In the genomic region with DNA sequence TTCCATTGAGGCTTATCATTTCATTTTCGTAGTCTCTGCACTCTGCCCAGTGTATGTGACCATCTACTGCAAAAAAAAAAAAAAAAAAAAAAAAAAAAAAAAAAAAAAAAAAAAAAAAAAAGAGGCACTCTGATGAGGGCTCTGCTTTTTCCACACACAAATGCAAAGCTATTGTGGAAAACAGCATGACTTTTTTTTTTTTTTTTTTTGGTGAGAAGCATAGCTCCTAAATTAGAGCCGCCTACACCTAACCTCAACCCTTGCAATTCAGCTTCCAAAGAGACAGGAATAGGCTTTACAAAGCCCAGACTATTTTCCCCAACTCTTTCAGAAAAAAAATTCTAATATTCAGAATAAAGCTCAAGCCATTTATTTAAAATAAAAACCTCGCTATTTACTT, we compare ENCODE assay signal across 20 mouse cellular contexts. TPM values are rescaled to one million over a fixed set of nuclear protein-coding genes. Genes with fewer than 3 reads are reported as not detected.
"Had no signal": no experiment of that assay in that cellular context is flagged by ENCODE, and none has a peak within 500 bp of the region (broad histone marks: within the 10 kb centered on the region; RNA-seq: fewer than 3 reads in every experiment).

No protein-coding gene starts in this region.

- H3K4me3 ChIP-seq: lung, embryonic 15.5 days; midbrain, embryonic 10.5 days; midbrain, embryonic 12.5 days; neural tube, embryonic 12.5 days had no signal

- H3K9ac ChIP-seq: liver, postnatal 0 days; lung, embryonic 15.5 days; midbrain, embryonic 12.5 days; neural tube, embryonic 12.5 days had no signal

- H3K27ac ChIP-seq: lung, embryonic 15.5 days; midbrain, embryonic 10.5 days; midbrain, embryonic 12.5 days; neural tube, embryonic 12.5 days had no signal

- DNase-seq: liver, postnatal 0 days; lung, adult 2 months; lung, postnatal 4 days; midbrain, embryonic 14.5 days; retina, postnatal 1 day; right cerebral cortex, postnatal 25 days; right cerebral cortex, postnatal 4 days; spleen, adult 18-20 months; thymus, adult 2 months; thymus, postnatal 25 days; thymus, postnatal 4 days had no signal

- H3K9me3 ChIP-seq: lung, embryonic 15.5 days; midbrain, embryonic 10.5 days; midbrain, embryonic 12.5 days; neural tube, embryonic 12.5 days had no signal

- H3K36me3 ChIP-seq: lung, embryonic 15.5 days; midbrain, embryonic 10.5 days; midbrain, embryonic 12.5 days; neural tube, embryonic 12.5 days had no signal

- H3K4me1 ChIP-seq: lung, embryonic 15.5 days; midbrain, embryonic 10.5 days; midbrain, embryonic 12.5 days; neural tube, embryonic 12.5 days had no signal

RNA-seq across cellular contexts. Expression of a gene that starts 54.0 kb away (rescaled TPM):
- polyA plus RNA-seq: liver, postnatal 0 days; lung, embryonic 15.5 days; lung, postnatal 0 days; midbrain, embryonic 10.5 days; midbrain, embryonic 12.5 days; midbrain, embryonic 14.5 days; midbrain, embryonic 16.5 days; neural tube, embryonic 12.5 days; neural tube, embryonic 14.5 days; stomach, embryonic 14.5 days; stomach, embryonic 16.5 days had no signal
